Mouse (Mus musculus): Measurements from ENCODE around the gene Kmt2e.

DNA sequence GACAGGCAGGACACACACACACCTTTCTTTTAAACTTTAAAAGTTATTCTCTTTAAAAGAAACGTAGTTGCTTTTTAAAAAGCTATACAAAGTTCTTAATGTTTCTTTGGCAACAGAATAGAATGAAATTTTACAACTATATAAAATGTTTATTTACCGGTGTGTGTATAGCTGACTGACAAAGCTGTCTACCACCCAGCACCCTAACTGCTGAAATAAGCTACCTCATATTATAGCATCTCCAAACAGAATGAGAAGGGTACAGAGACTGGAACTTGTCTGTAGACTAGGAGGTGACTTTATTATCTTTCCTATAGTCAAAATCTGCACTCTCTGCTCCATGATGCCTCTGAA, 47.0 kb upstream of the Kmt2e start:
- TF ChIP-seq CTCF (IDR thresholded peaks at IDR 0.05; ENCODE audit: insufficient read depth, low read depth, low read length) (no peak), POLR2A (IDR thresholded peaks at IDR 0.05; ENCODE audit: insufficient read depth, low read depth, low read length) (no peak)

Data from olfactory bulb, adult 2 months (tissue).